Mouse (Mus musculus) CH12.LX (cell line): Measurements from ENCODE around the gene Aven. TPM values are rescaled to one million over a fixed set of nuclear protein-coding genes. Genes with fewer than 3 reads are reported as not detected.

Experiments used
- DNase-seq: peaks from one replicate; pipeline ENCODE4 v3.0.0-alpha.2; 2013; ENCODE audit errors: extremely low read depth
- H3K27ac ChIP-seq: 2 replicates; pipeline ENCODE4 v1.5.1; 2012; ENCODE audit warnings: low read depth, mild to moderate bottlenecking, control low read depth, moderate library complexity; ENCODE audit not compliant: insufficient read depth
- H3K27me3 ChIP-seq: replicated peaks from 2 replicates; pipeline ENCODE3; 2012; ENCODE audit warnings: inconsistent platforms
- H3K36me3 ChIP-seq, 2 experiments: replicated peaks in 1 of 2; 2 replicates each; pipeline versions ENCODE3 to v1.6.1; 2012; ENCODE audit warnings: inconsistent platforms in 1 of 2, low read length in 1 of 2, mild to moderate bottlenecking in 1 of 2, mixed read lengths in 1 of 2, moderate library complexity in 1 of 2; ENCODE audit not compliant: control insufficient read depth in 1 of 2, insufficient read depth in 1 of 2
- H3K4me1 ChIP-seq, 2 experiments: 2 replicates each; pipeline ENCODE4 v1.6.1; 2012; ENCODE audit warnings: inconsistent platforms in 1 of 2, moderate library complexity in 1 of 2; ENCODE audit not compliant: insufficient read depth in 2 of 2, control insufficient read depth in 1 of 2
- H3K4me2 ChIP-seq: 2 replicates; pipeline ENCODE4 v1.6.1; 2012; ENCODE audit warnings: low read depth, mild to moderate bottlenecking, control low read depth; ENCODE audit not compliant: poor library complexity, insufficient read depth, severe bottlenecking
- H3K4me3 ChIP-seq, 3 experiments: fragments of 150-350 bp in 1 of 3; sonication (generic) in 1 of 3; replicated peaks in 1 of 3; 2 replicates each; pipeline versions ENCODE3 to v1.5.1; 2011 to 2012; ENCODE audit warnings: low read depth in 2 of 3, low read length in 2 of 3, mild to moderate bottlenecking in 2 of 3, moderate library complexity in 2 of 3, control low read depth in 1 of 3, improper control_type of control experiment in 1 of 3, inconsistent platforms in 1 of 3, mixed read lengths in 1 of 3; ENCODE audit not compliant: poor library complexity in 1 of 3
- H3K79me2 ChIP-seq: replicated peaks from 2 replicates; pipeline ENCODE4 v1.6.1; 2012; ENCODE audit warnings: mild to moderate bottlenecking, moderate library complexity; ENCODE audit not compliant: control insufficient read depth, poor library complexity, insufficient read depth, severe bottlenecking; ENCODE audit errors: extremely low read depth
- H3K9ac ChIP-seq: 2 replicates; pipeline ENCODE4 v1.6.1; 2012; ENCODE audit warnings: low read depth, mild to moderate bottlenecking, control low read depth, moderate library complexity; ENCODE audit not compliant: insufficient read depth
- H3K9me3 ChIP-seq: replicated peaks from 2 replicates; pipeline ENCODE3; 2012; ENCODE audit warnings: low read length, inconsistent platforms, mixed read lengths
- CHD1 ChIP-seq: IDR thresholded peaks from 2 replicates; pipeline ENCODE4 v1.6.1; 2012; ENCODE audit warnings: low read depth, low read length, improper control_type of control experiment, inconsistent platforms
- CTCF ChIP-seq, 2 experiments: IDR thresholded peaks in 1 of 2; conservative IDR thresholded peaks in 1 of 2; 2 replicates each; pipeline ENCODE4 v1.5.1; 2011 to 2012; ENCODE audit warnings: low read depth in 2 of 2, low read length in 2 of 2, improper control_type of control experiment in 1 of 2, inconsistent platforms in 1 of 2, mild to moderate bottlenecking in 1 of 2, moderate library complexity in 1 of 2
- E2F4 ChIP-seq: IDR thresholded peaks from 2 replicates; pipeline ENCODE4 v1.6.1; 2011; ENCODE audit warnings: low read depth, low read length, improper control_type of control experiment; ENCODE audit not compliant: insufficient replicate concordance
- ELF1 ChIP-seq: IDR thresholded peaks from 2 replicates; pipeline ENCODE4 v1.6.1; 2014; ENCODE audit warnings: low read depth, mild to moderate bottlenecking, inconsistent platforms, low read length, improper control_type of control experiment
- EP300 ChIP-seq: IDR thresholded peaks from 2 replicates; pipeline ENCODE4 v1.6.1; 2011; ENCODE audit warnings: low read length, improper control_type of control experiment
- ETS1 ChIP-seq: conservative IDR thresholded peaks from 2 replicates; pipeline ENCODE4 v1.6.1; 2012; ENCODE audit warnings: low read depth, mild to moderate bottlenecking, inconsistent platforms, low read length, improper control_type of control experiment, moderate library complexity
- JUN ChIP-seq: IDR thresholded peaks from 2 replicates; pipeline ENCODE4 v1.6.1; 2011; ENCODE audit warnings: low read depth, mild to moderate bottlenecking, low read length, improper control_type of control experiment, moderate library complexity; ENCODE audit not compliant: insufficient read depth
- KAT2A ChIP-seq: IDR thresholded peaks from 2 replicates; pipeline ENCODE4 v1.6.1; 2012; ENCODE audit warnings: low read length, improper control_type of control experiment, inconsistent platforms; ENCODE audit not compliant: insufficient replicate concordance
- MAFK ChIP-seq: IDR thresholded peaks from 2 replicates; pipeline ENCODE4 v1.6.1; 2011; ENCODE audit warnings: low read length, improper control_type of control experiment; ENCODE audit not compliant: insufficient replicate concordance
- MAZ ChIP-seq: IDR thresholded peaks from 2 replicates; pipeline ENCODE4 v1.6.1; 2012; ENCODE audit warnings: low read depth, mild to moderate bottlenecking, inconsistent platforms, low read length, improper control_type of control experiment, moderate library complexity
- MYC ChIP-seq: IDR thresholded peaks from 2 replicates; pipeline ENCODE4 v1.6.1; 2011; ENCODE audit warnings: low read depth, mild to moderate bottlenecking, improper control_type of control experiment, low read length
- PAX5 ChIP-seq: IDR thresholded peaks from 2 replicates; pipeline ENCODE4 v1.6.1; 2012; ENCODE audit warnings: low read length, inconsistent platforms, mixed read lengths
- POLR2A ChIP-seq: IDR thresholded peaks from 2 replicates; pipeline ENCODE4 v1.6.1; 2011; ENCODE audit warnings: low read depth, mild to moderate bottlenecking, improper control_type of control experiment, low read length
- RAD21 ChIP-seq: IDR thresholded peaks from 2 replicates; pipeline ENCODE4 v1.6.1; 2011; ENCODE audit warnings: low read depth, mild to moderate bottlenecking, low read length, improper control_type of control experiment, moderate library complexity
- SIN3A ChIP-seq: IDR thresholded peaks from 2 replicates; pipeline ENCODE4 v1.6.1; 2012; ENCODE audit warnings: low read length, improper control_type of control experiment, inconsistent platforms
- SMC3 ChIP-seq: IDR thresholded peaks from 2 replicates; pipeline ENCODE4 v1.6.1; 2011; ENCODE audit warnings: low read depth, low read length, improper control_type of control experiment
- TCF12 ChIP-seq: IDR thresholded peaks from 2 replicates; pipeline ENCODE4 v1.6.1; 2014; ENCODE audit warnings: low read depth, mild to moderate bottlenecking, inconsistent platforms, low read length, improper control_type of control experiment
- USF2 ChIP-seq: conservative IDR thresholded peaks from 2 replicates; pipeline ENCODE4 v1.6.1; 2011; ENCODE audit warnings: low read depth, low read length, improper control_type of control experiment
- ZC3H11A ChIP-seq: IDR thresholded peaks from 2 replicates; pipeline ENCODE4 v1.6.1; 2012; ENCODE audit warnings: low read depth, mild to moderate bottlenecking, inconsistent platforms, low read length, improper control_type of control experiment
- dilution Hi-C: fragments of 300-500 bp; cut with MboI; formaldehyde crosslinking; loops from 2 replicates; pipeline ENCODE4 v1.14.3; 2020; ENCODE audit warnings: low sequenced_read_pairs; ENCODE audit not compliant: extremely low pct_unique_long_range_greater_than_20kb, extremely low pct_ligation_motif_present
- in situ Hi-C: fragments of 300-500 bp; cut with MboI; formaldehyde crosslinking; loops from 3 replicates; pipeline ENCODE4 v1.14.3; 2019; ENCODE audit warnings: low sequenced_read_pairs, low pct_ligation_motif_present, low pct_unique_long_range_greater_than_20kb, mixed read lengths
- polyA plus RNA-seq: library from polyadenylated mRNA; unstranded; fragments of >175 nt; gene quantifications from 2 replicates; pipeline ENCODE4 v1.2.1, GENCODE M21; 2012; ENCODE audit warnings: low read depth; ENCODE audit not compliant: insufficient read length
- total RNA-seq, 2 experiments: library from RNA; depleted of rRNA; stranded (reverse); fragments of 300-350 nt in 1 of 2; fragments of >200 nt in 1 of 2; gene quantifications; 2 replicates each; pipeline ENCODE4 v1.2.3; 2012 to 2014

The Aven gene
- total and polyA plus RNA-seq, 3 experiments = 21.2 to 44.3 (median 33.9) TPM

DNA sequence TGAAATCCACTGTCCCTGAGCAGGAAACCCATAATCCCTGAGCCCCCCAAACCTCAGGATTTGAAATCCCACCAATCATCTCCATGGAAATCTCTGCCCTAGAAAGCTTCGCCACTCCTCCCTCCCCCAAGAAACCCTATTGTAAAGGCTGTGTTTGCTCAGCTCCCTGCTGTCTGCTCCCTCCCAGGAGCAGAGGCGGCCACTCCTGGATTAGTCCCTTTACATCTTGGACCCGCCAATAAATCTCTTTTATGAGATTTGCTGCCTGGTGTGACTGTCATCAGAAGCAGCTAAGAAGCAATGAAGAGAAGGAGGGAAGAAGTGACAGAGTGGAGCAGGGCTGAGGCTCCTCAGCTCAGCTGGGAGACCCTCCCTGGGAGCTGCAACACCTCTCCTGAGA, 124.4 kb downstream of the Aven start:
- TF ChIP-seq TCF12 = no peak
- no peak for TF ChIP-seq SIN3A
- no peak for TF ChIP-seq USF2
- TF ChIP-seq ELF1 = no peak
- TF ChIP-seq CHD1 = no peak
- no peak for TF ChIP-seq ZC3H11A
- no peak for TF ChIP-seq EP300
- TF ChIP-seq JUN = no peak
- Histone ChIP-seq H3K27me3 (no peaks in the 10 kb centered on the region), H3K36me3 (peaks cover 0 to 6% of the 10 kb centered on the region in 2 experiments), H3K4me3 (no peak overlapping the region), H3K9ac (no peak overlapping the region), H3K27ac (no peak overlapping the region), H3K4me1 (no peaks in the 10 kb centered on the region), H3K79me2 (no peaks in the 10 kb centered on the region), H3K9me3 (no peaks in the 10 kb centered on the region), H3K4me2 (no peak overlapping the region)
- DNase-seq = no peak
- in situ Hi-C loops = no loop called here
- dilution Hi-C loops = no loop called here

GRCm38 (mm10) chr2:112625156-112625555, 132.4 kb downstream of the Aven start:
- peaks cover 0 to 10% of the 10 kb centered on the region in 2 experiments; a peak in 1 of 4 replicates for H3K4me1 ChIP-seq
- no peak overlapping the region for H3K4me2 ChIP-seq
- dilution Hi-C loops (no loop called here), in situ Hi-C loops (no loop called here)
- H3K9ac ChIP-seq = no peak overlapping the region
- no peaks in the 10 kb centered on the region for H3K27me3 ChIP-seq
- H3K9me3 ChIP-seq = no peaks in the 10 kb centered on the region
- DNase-seq = no peak
- peaks cover 0 to 16% of the 10 kb centered on the region in 2 experiments for H3K36me3 ChIP-seq
- no peaks in the 10 kb centered on the region for H3K79me2 ChIP-seq
- TF ChIP-seq EP300 (no peak), CTCF (conservative IDR thresholded peaks at IDR 0.05 in 1 of 2, IDR thresholded peaks at IDR 0.05 in 1 of 2; ENCODE audit: low read depth in 2 of 2, low read length in 2 of 2) (no peak), TCF12 (no peak), MYC (no peak), MAZ (no peak), KAT2A (no peak), POLR2A (no peak), MAFK (no peak), SMC3 (no peak), USF2 (no peak)
- no peak overlapping the region for H3K27ac ChIP-seq
- H3K4me3 ChIP-seq = no peak overlapping the region

DNA sequence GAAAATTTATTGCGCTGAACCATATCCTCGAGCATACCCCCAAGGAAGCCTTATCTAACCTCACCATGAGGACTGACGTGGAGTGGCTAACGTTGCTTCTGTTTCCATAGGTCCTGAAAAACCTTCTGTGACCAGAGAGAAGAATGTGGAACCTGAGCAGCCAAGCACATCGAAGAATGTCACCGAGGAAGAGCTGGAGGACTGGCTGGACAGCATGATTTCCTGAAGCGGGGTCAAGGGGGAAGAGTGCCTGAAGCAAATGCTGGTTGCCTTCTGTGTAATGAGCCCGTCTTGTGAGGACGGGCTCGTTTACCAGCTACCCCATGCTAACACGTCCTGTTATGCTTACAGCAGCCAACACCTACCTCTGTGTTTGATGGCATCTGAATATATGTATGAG, 137.9 kb downstream of the Aven start:
- no peaks in the 10 kb centered on the region for H3K79me2 ChIP-seq
- in situ Hi-C loops (no loop called here), dilution Hi-C loops (no loop called here)
- peaks cover 4 to 37% of the 10 kb centered on the region in 2 experiments for H3K36me3 ChIP-seq
- no peak overlapping the region for H3K9ac ChIP-seq
- TF ChIP-seq E2F4 (no peak), RAD21 (no peak), JUN (no peak), PAX5 (no peak), ETS1 (no peak)
- H3K4me2 ChIP-seq = no peak overlapping the region
- H3K9me3 ChIP-seq = no peaks in the 10 kb centered on the region
- H3K4me3 ChIP-seq = no peak overlapping the region
- no peaks in the 10 kb centered on the region for H3K27me3 ChIP-seq
- no peak overlapping the region for H3K27ac ChIP-seq
- DNase-seq = no peak
- peaks cover 0 to 5% of the 10 kb centered on the region in 2 experiments; a peak in 2 of 4 replicates for H3K4me1 ChIP-seq
